Mouse (Mus musculus): ENCODE data around the gene Cxcl17. TPM values are rescaled to one million over a fixed set of nuclear protein-coding genes. Genes with fewer than 3 reads are reported as not detected.

The Cxcl17 gene
- total RNA-seq, 2 experiments from 2014 or later = not detected

GRCm38 (mm10) chr7:25390054-25390770 lies 22.5 kb downstream of the Cxcl17 start:
- DNase-seq = peak; percentile 73

- DNase-seq = no peak
These were observed 23.8 kb downstream of the Cxcl17 start for GRCm38 (mm10) chr7:25388916-25389315.

- DNase-seq = no peak
These were observed 24.8 kb downstream of the Cxcl17 start for GRCm38 (mm10) chr7:25387811-25388440.

- DNase-seq = peak; percentile 95
These were observed 26.7 kb downstream of the Cxcl17 start for GRCm38 (mm10) chr7:25385850-25386555.

- DNase-seq = no peak
These were observed 27.4 kb downstream of the Cxcl17 start for GRCm38 (mm10) chr7:25385259-25385658.

GRCm38 (mm10) chr7:25384818-25385217 lies 27.9 kb downstream of the Cxcl17 start:
- DNase-seq = no peak

DNA sequence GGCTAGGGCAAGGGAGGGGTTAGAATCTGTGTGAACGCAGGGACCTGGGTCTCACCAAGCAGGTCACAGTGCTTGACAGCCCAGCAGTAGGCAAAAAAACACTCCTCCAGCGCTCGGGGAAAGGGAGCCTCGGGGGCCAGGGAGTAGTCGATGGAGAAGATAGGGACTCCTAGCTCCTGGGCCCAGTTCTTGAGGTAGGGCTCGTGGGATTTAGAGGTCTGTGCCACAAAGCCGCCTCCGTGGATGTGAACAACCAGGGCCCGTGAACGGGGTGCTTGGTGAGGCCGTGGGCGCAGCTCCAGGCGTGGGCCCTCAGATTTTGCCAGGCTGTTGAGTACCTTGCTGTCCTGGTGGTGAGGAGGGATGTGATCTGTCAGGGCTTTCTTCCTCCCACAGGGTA lies 28.4 kb downstream of the Cxcl17 start:
- DNase-seq = no peak

GRCm38 (mm10) chr7:25383891-25384290 lies 28.8 kb downstream of the Cxcl17 start:
- DNase-seq = no peak

GRCm38 (mm10) chr7:25383385-25383784 lies 29.3 kb downstream of the Cxcl17 start:
- no peak for DNase-seq

DNA sequence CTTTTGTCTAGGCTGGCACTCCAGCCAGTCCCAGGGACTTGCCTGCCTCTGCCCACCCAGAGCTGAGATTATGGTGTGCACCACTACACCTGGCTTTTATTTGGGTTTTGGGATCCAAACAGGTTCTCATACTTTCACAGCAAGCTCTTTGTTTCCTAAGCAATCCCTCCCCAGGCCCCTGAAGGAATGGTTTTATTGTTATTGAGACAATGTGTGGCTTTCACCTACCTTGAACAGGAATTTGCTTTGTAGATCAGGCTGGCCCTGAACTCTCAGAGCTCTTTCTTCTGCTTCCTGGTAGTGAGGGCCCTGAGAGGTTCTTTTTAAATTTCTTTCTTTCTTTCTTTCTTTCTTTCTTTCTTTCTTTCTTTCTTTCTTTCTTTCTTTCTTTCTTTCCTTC lies 30.1 kb downstream of the Cxcl17 start:
- DNase-seq = no peak

- no peak for DNase-seq
These were observed 31.4 kb downstream of the Cxcl17 start for GRCm38 (mm10) chr7:25381284-25381680.

- no peak for DNase-seq
These were observed 32.0 kb downstream of the Cxcl17 start for GRCm38 (mm10) chr7:25380392-25381283.

- peak; percentile 74 for DNase-seq
These were observed 32.9 kb downstream of the Cxcl17 start for GRCm38 (mm10) chr7:25379551-25380351.

DNA sequence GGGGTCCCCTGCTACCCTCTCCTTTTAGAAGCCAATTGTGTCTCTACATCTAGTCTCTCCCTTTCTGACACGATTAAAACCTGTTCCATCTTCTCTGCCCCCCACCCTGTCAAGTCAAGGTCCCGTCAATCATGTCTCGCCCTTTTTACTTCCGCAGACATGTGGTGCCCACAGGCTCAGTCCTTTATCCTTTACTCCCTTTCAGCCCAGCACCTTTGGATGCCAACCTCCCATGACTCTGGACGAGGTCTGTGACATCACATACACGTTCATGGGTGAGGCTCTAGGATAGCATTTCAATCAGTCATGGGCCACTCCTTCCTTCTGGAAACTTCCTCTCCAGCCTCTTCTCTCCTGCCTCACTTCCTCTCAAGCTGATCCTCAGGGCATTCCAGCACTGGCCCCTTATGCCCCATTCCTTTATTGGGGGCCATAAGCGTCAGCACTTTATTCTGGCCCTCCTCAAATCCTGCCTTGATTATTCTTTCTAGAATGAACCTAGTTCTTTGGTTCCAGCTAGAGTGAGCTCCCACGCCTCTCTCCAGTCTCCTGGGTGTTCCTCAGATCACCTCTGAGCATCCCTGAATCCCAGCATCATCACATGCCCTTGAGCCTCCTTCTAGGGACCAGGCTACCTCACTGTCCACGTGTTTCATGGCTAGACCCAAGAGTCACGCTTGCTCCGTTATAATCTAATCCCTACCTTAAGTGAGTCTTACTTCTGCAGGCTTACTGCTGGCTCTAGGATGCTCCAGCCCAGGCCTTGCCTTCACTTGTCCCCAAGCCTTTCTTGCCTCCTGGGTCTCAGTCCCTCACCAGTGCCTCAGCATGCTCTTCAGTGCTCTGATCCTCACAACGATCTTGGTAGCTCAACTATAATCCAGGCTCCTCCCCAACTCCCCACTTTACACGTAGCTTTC lies 34.2 kb downstream of the Cxcl17 start:
- no peak for DNase-seq

- no peak for DNase-seq
These were observed 35.5 kb downstream of the Cxcl17 start for GRCm38 (mm10) chr7:25377100-25377700.

DNA sequence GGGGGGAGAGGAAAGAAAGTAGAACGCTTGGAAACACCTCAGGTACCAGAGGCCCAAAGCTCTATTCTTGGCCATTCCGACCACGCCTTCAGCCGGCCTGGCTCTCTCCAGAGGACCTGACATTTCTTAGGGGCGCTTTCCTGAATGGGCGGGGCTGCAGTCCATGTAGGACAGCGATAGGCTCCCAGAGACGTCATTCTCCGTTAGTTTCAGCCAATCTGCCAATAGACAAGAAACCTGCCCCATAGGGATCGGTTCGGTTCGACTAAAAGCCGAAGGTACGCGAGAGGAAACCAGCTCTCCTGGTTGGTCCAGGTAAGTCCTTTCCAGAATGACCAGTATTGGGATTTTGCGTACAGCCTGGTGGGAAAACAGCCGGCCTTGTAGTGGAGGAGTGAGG lies 36.1 kb downstream of the Cxcl17 start:
- peak; percentile 94 for DNase-seq

- no peak for DNase-seq
These were observed 40.2 kb downstream of the Cxcl17 start for GRCm38 (mm10) chr7:25372441-25372840.

DNA sequence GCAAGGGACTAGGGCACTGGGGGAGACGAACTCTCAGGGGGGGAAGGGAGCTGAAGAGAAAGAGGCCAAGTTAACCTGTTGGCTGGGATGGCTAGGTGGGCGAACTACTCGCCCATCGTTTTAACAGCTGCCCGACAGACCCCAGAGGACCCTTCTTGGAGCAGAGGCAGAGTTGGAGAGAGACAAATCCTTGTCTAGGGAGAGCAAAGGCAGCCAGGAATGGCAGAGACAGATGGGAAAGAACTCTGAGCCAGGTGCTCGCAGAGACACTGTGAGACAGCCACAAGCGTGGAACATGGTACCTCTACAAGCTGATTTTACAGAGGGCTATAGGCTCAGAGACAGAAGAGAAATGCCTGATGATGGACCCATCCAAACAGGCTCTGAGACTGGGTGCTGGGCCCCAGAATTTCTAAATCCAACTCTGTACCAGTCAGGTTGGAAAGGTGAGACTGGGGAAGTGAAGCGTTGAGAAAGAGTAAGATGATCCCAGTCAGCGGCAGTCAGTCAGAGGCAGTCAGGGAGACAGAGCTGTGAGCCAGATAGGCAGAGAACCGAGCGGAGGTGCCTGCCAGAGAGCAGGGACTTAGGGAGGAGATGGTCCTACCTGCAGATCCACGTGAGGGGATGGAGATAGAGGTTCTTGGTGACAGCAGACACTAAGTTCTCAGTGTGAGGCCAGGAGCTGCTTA lies 43.5 kb downstream of the Cxcl17 start, which contains the start of gene Cnfn:
Gene Cnfn, minus strand, starts transcription at position 667 of the 692 bp plus-strand sequence.
- no peak for DNase-seq

GRCm38 (mm10) chr7:25368333-25368732 lies 44.4 kb downstream of the Cxcl17 start:
- no peak for DNase-seq

Data from heart, postnatal 4 days (tissue).